Mouse (Mus musculus) CD4-positive, CD25-positive, alpha-beta regulatory T cell (primary cell): ENCODE data around the gene Acbd4. TPM values are rescaled to one million over a fixed set of nuclear protein-coding genes. Genes with fewer than 3 reads are reported as not detected.

Experiments
- polyA plus RNA-seq: library from polyadenylated mRNA; unstranded; fragments of 100-300 nt; shearing (Covaris generic); gene quantifications from one replicate; pipeline ENCODE4 v1.2.1, GENCODE M21; 2017

The Acbd4 gene
- 48.3 TPM for polyA plus RNA-seq

DNA sequence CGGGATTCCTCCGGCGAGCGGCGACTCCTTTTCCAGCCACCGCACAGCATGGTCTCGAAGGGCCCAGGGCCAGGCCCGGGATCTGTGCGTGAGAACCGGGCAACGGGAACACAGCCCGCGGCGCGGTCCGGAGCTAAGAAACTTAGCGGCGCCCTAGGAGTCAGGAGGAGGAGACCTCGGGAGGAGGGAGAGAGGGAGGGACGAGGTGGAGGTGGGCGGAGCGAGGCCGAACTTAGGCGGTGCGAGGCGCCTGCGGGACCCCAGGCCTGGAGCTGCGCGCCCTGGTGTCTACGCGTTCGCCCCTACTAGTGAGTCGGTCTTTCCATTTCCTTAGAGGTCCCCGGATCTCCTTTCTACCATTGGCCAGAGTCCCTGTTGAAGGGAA is at the start of gene Acbd4, which contains the start of gene Plcd3:
Gene Acbd4, plus strand, starts transcription at position 202 of the 385 bp plus-strand sequence.
Gene Plcd3, minus strand, starts transcription at position 178 of the 385 bp plus-strand sequence.

DNA sequence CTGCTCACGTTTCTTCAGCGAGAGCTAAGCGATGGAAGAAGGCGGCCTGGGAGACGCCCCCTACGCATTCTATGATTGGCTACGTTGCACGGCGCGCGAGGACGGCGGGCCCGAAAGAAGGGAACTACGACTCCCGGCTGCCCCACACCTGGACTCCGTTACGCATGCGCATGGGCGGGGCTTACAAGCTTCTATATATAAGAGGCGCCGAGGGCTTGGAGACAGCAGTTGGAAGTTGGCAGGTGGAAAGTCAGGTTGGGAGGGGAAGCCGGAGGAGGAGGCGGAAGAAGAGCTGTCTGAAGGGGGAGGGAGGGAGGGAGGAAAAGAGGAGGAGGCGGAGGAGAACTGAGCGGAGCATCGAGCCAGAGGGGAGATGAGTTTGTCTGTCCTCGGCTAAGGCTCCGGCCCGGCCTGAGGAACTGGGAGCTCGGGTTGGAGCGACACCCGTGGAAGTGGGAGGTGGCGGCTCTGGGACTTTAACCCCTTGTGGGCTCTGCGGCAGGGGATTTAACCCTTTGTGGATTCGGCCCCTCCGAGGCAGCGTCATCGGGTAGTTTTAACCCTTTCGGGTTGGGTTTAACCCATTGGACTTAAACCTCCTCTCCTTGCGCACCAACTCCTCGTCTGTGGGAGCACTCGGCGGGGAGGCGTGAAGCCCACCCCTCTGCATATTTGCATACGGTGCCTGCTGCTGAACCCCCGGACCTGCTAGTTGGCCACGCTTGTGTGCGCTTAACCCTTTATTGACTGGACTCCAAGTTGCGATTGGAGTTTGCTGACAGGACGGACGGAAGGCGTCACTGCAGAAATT is 14.7 kb downstream of the Acbd4 start, which contains the start of gene Hexim1:
Gene Hexim1, plus strand, starts transcription at position 224 of the 811 bp plus-strand sequence.

DNA sequence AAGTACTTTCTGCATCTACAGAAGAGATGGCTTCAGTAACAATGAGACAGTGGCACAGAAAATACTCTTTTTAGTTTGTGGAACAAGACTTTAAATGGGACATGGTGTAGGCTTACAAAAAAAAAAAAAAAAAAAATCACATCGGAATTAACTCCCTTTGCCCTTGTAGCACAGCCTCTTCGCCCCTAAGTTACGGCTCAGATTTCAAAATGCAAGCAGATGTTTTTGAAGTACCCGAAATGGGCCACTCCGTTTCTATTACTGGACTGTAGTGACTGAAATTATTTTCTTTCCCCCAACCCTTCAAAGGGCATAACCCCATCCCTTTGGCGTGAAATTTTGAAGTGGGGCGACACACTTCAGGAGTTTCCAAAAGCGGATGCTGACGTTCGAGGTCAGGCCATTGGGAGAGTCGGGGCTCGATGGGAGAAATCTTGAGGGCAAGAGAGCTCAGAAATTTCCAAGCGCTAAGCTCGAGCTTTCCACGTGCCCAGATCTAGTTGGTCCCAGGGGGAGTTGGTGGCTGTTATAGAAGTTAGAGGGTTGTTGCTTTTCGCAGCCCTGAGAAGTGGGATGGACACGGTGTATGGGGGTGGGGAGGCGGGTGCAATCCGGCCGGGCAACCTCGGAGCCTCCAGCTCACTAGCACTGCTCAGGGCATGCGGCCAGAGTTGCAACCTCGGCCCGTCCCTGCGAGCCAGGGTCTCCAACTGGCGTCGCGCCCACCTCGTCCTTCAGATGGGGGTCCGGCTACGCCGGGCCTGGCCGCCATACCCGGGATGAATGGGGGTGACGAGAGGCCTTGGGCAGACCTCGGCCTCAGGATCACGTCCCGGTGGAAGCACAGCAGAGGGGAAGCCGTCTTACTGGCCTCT is 30.5 kb downstream of the Acbd4 start, which contains the start of gene Hexim2:
Gene Hexim2, plus strand, starts transcription at position 729 of the 875 bp plus-strand sequence.

Other genes starting within 250 kb of the Acbd4 start
- 161 TPM for gene Eftud2, start 220.7 kb upstream of the Acbd4 start, polyA plus RNA-seq
- not detected for gene Ccdc103, start 220.5 kb upstream of the Acbd4 start, polyA plus RNA-seq
- not detected for gene Fam187a, start 216.5 kb upstream of the Acbd4 start, polyA plus RNA-seq
- gene Gfap, start 200.8 kb upstream of the Acbd4 start, polyA plus RNA-seq, result not detected
- gene Kif18b, start 176.6 kb upstream of the Acbd4 start, polyA plus RNA-seq, result 1.4 TPM
- gene C1ql1, start 155.0 kb upstream of the Acbd4 start, polyA plus RNA-seq, result not detected
- gene Nmt1, start 73.5 kb upstream of the Acbd4 start, polyA plus RNA-seq, result 75.3 TPM
- 26.3 TPM for gene Dcakd, start 73.3 kb upstream of the Acbd4 start, polyA plus RNA-seq
- not detected for gene Plcd3, start within 50 bp of the Acbd4 start, polyA plus RNA-seq
- gene Hexim1, start 14.5 kb downstream of the Acbd4 start, polyA plus RNA-seq, result 4.2 TPM
- gene Hexim2, start 30.7 kb downstream of the Acbd4 start, polyA plus RNA-seq, result 5.3 TPM
- 229 TPM for gene Fmnl1, start 69.4 kb downstream of the Acbd4 start, polyA plus RNA-seq
- gene 1700023F06Rik, start 106.9 kb downstream of the Acbd4 start, polyA plus RNA-seq, result not detected
- gene Spata32, start 116.8 kb downstream of the Acbd4 start, polyA plus RNA-seq, result not detected
- gene Map3k14, start 165.8 kb downstream of the Acbd4 start, polyA plus RNA-seq, result 36.7 TPM